Comparison of ENCODE assay signal across 13 mouse cellular contexts in genomic region chr6:88502030-88502970, GRCm38 (mm10). TPM values are rescaled to one million over a fixed set of nuclear protein-coding genes. Genes with fewer than 3 reads are reported as not detected.
DNase-seq lines count a peak whose midpoint lies in the region; ATAC-seq and TF ChIP-seq lines count a peak whose summit lies in the region.
"Had no signal": no experiment of that assay in that cellular context is flagged by ENCODE, and none has a peak within 500 bp of the region (broad histone marks: within the 10 kb centered on the region; RNA-seq: fewer than 3 reads in every experiment).

No protein-coding gene starts in this region.

- ATAC-seq in heart, embryonic 14.5 days (ENCODE audit: insufficient number of reproducible peaks, insufficient read depth, low FRiP score, low read depth), result peak; percentile 32; the same call in 1 of the 2 replicates
- ATAC-seq in liver, embryonic 16.5 days (ENCODE audit: low read depth), result peak; percentile 62

- peak; percentile 91 for DNase-seq in heart, adult 11 months
- DNase-seq in heart, postnatal 36 days, result no peak
- DNase-seq in MEL (ENCODE audit: low read depth, low spot score), result peak; percentile 62
- no peak for DNase-seq in adrenal gland, postnatal 10 days
- no peak for DNase-seq in layer of hippocampus, postnatal 10 days (ENCODE audit: low spot score in 2 of 2)
- DNase-seq in left cerebral cortex, postnatal 36 days (ENCODE audit: low spot score in 2 of 2), result no peak
- DNase-seq: embryo, embryonic 11 days; gastrocnemius, adult 2 months; lung, postnatal 4 days had no signal

- no peaks in the 10 kb centered on the region for H3K79me2 ChIP-seq in MEL (ENCODE audit: control insufficient read depth, insufficient read depth, low read length, poor library complexity)

- H3K27me3 ChIP-seq in MEL (ENCODE audit: control insufficient read depth in 1 of 2, insufficient read depth in 2 of 2, low read length in 2 of 2), result no peaks in the 10 kb centered on the region
- H3K27me3 ChIP-seq in heart, embryonic 14.5 days (ENCODE audit: control insufficient read depth, insufficient read depth, low read length), result no peaks in the 10 kb centered on the region
- no peaks in the 10 kb centered on the region for H3K27me3 ChIP-seq in liver, embryonic 16.5 days (ENCODE audit: control insufficient read depth, insufficient read depth, low read depth, low read length)
- H3K27me3 ChIP-seq: limb, embryonic 15.5 days had no signal

- no peaks in the 10 kb centered on the region for H3K9me3 ChIP-seq in MEL (replicated peaks; ENCODE audit: insufficient read depth, low read length)
- no peaks in the 10 kb centered on the region for H3K9me3 ChIP-seq in heart, embryonic 14.5 days (ENCODE audit: control insufficient read depth, low read length)
- H3K9me3 ChIP-seq in liver, embryonic 16.5 days (replicated peaks; ENCODE audit: control insufficient read depth, low read length), result no peaks in the 10 kb centered on the region
- H3K9me3 ChIP-seq: hindbrain, embryonic 13.5 days; limb, embryonic 15.5 days had no signal

- H3K4me2 ChIP-seq in heart, embryonic 14.5 days (ENCODE audit: low read length), result no peak overlapping the region
- H3K4me2 ChIP-seq in liver, embryonic 16.5 days (ENCODE audit: low read depth, low read length), result peak overlapping the region; percentile 61
- H3K4me2 ChIP-seq: hindbrain, embryonic 13.5 days; limb, embryonic 15.5 days had no signal

- TF ChIP-seq CTCF in MEL (IDR thresholded peaks at IDR 0.05 in 2 of 3, conservative IDR thresholded peaks at IDR 0.05 in 1 of 3; ENCODE audit: control insufficient read depth in 1 of 3, insufficient read depth in 1 of 3, low read depth in 2 of 3, low read length in 3 of 3, poor library complexity in 1 of 3, severe bottlenecking in 1 of 3), result no peak; a peak in 1 of 6 replicates

- peaks cover 11 to 39% of the 10 kb centered on the region in 2 experiments for H3K4me1 ChIP-seq in MEL (ENCODE audit: control insufficient read depth in 1 of 2, insufficient read depth in 2 of 2, low read length in 2 of 2)
- H3K4me1 ChIP-seq in heart, embryonic 14.5 days (ENCODE audit: control insufficient read depth in 2 of 2, insufficient read depth in 2 of 2, low read length in 2 of 2), result peaks cover 4 to 19% of the 10 kb centered on the region in 2 experiments; a peak in 3 of 4 replicates
- H3K4me1 ChIP-seq in liver, embryonic 16.5 days (ENCODE audit: control insufficient read depth, low read depth, low read length), result peaks cover 47% of the 10 kb centered on the region

- peak overlapping the region; percentile 41 for H3K27ac ChIP-seq in MEL (ENCODE audit: control insufficient read depth, low read depth, low read length)
- peak overlapping the region; percentile 36 to 39 for H3K27ac ChIP-seq in heart, embryonic 14.5 days (replicated peaks in 1 of 2; ENCODE audit: control insufficient read depth in 1 of 2, insufficient read depth in 1 of 2, low read depth in 2 of 2, low read length in 2 of 2)
- peak overlapping the region; percentile 96 for H3K27ac ChIP-seq in liver, embryonic 16.5 days (ENCODE audit: low read length)
- H3K27ac ChIP-seq: gastrocnemius, adult 2 months; hindbrain, embryonic 13.5 days; limb, embryonic 15.5 days had no signal

- intact Hi-C loops in heart, postnatal 36 days (cut with DNase I), result loop anchor here (5.0 kb wide), 1 partner anchor 390 kb away; no protein-coding TSS in a partner anchor
- intact Hi-C loops in left cerebral cortex, postnatal 36 days (cut with DNase I), result loop anchor here (5.0 kb wide), 1 partner anchor 390 kb away; no protein-coding TSS in a partner anchor

- H3K36me3 ChIP-seq in MEL (ENCODE audit: control insufficient read depth in 1 of 2, insufficient read depth in 2 of 2, low read length in 2 of 2), result peaks cover 6 to 21% of the 10 kb centered on the region in 2 experiments
- H3K36me3 ChIP-seq in heart, embryonic 14.5 days (ENCODE audit: control insufficient read depth, insufficient read depth, low read length), result peaks cover 57% of the 10 kb centered on the region
- peaks cover 38% of the 10 kb centered on the region for H3K36me3 ChIP-seq in liver, embryonic 16.5 days (ENCODE audit: control insufficient read depth, insufficient read depth)

- TF ChIP-seq EP300 in MEL (IDR thresholded peaks at IDR 0.05; ENCODE audit: low read depth in 1 of 2, low read length in 2 of 2), result peak; percentile 56 to 73; a peak in 3 of 4 replicates

- TF ChIP-seq RAD21 in MEL (IDR thresholded peaks at IDR 0.05; ENCODE audit: low read depth, low read length), result no peak

- TF ChIP-seq POLR2A in MEL (IDR thresholded peaks at IDR 0.05; ENCODE audit: control insufficient read depth in 1 of 2, insufficient read depth in 1 of 2, low read depth in 1 of 2, low read length in 2 of 2, poor library complexity in 1 of 2), result peak in 1 of 2 experiments; percentile 17; a peak in 1 of 4 replicates

- 27% methylated on average over 13 of the region's 13 CpGs for WGBS in heart, embryonic 14.5 days
- 14% methylated on average over 13 of the region's 13 CpGs for WGBS in liver, embryonic 16.5 days (ENCODE audit: insufficient replicate concordance)

- H3K4me3 ChIP-seq in MEL (ENCODE audit: control insufficient read depth in 1 of 2, insufficient read depth in 1 of 2, low read depth in 2 of 2, low read length in 2 of 2), result no peak overlapping the region
- H3K4me3 ChIP-seq in heart, embryonic 14.5 days (ENCODE audit: control insufficient read depth in 1 of 2, insufficient read depth in 1 of 2, low read depth in 1 of 2, low read length in 2 of 2), result no peak overlapping the region
- H3K4me3 ChIP-seq in liver, embryonic 16.5 days (ENCODE audit: low read depth, low read length), result peak overlapping the region; percentile 19; the same call in 1 of the 2 replicates
- H3K4me3 ChIP-seq: gastrocnemius, adult 2 months; hindbrain, embryonic 13.5 days; limb, embryonic 15.5 days had no signal

- no peak overlapping the region for H3K9ac ChIP-seq in MEL (ENCODE audit: control insufficient read depth, low read depth, low read length, poor library complexity, severe bottlenecking)
- no peak overlapping the region for H3K9ac ChIP-seq in heart, embryonic 14.5 days (ENCODE audit: low read length)
- H3K9ac ChIP-seq in liver, embryonic 16.5 days (ENCODE audit: low read depth, low read length), result peak overlapping the region; percentile 48
- H3K9ac ChIP-seq: hindbrain, embryonic 13.5 days; limb, embryonic 15.5 days had no signal

TF ChIP-seq in MEL, 35 proteins besides CTCF, POLR2A, EP300 and RAD21 (continues in another document):
- no peak for TF ChIP-seq JUND (IDR thresholded peaks at IDR 0.05; ENCODE audit: low read depth, low read length)
- TF ChIP-seq NELFE (IDR thresholded peaks at IDR 0.05; ENCODE audit: low read depth, low read length), result no peak
- no peak for TF ChIP-seq SIN3A (IDR thresholded peaks at IDR 0.05; ENCODE audit: low read length)
- TF ChIP-seq KAT2A (conservative IDR thresholded peaks at IDR 0.05; ENCODE audit: low read depth, low read length), result no peak
- peak; percentile 71 for TF ChIP-seq ETS1 (IDR thresholded peaks at IDR 0.05; ENCODE audit: low read depth, low read length)
- TF ChIP-seq CHD1 (IDR thresholded peaks at IDR 0.05; ENCODE audit: low read depth, low read length), result no peak
- no peak for TF ChIP-seq POLR2AphosphoS5 (IDR thresholded peaks at IDR 0.05; ENCODE audit: borderline replicate concordance, low read depth, low read length)
- TF ChIP-seq TCF12 (IDR thresholded peaks at IDR 0.05; ENCODE audit: low read depth, low read length), result peak; percentile 90
- peak; percentile 85 for TF ChIP-seq GATA1 (IDR thresholded peaks at IDR 0.05; ENCODE audit: low read depth, low read length)
- TF ChIP-seq MAZ (IDR thresholded peaks at IDR 0.05; ENCODE audit: low read depth, low read length), result no peak
- peak; percentile 72; the same call in 1 of the 2 replicates for TF ChIP-seq MEF2A (IDR thresholded peaks at IDR 0.05; ENCODE audit: extremely low read depth, insufficient replicate concordance, low read depth, low read length, poor library complexity, severe bottlenecking)
- peak; percentile 75 for TF ChIP-seq POLR2AphosphoS2 (IDR thresholded peaks at IDR 0.05; ENCODE audit: low read length)
- TF ChIP-seq RCOR1 (IDR thresholded peaks at IDR 0.05; ENCODE audit: low read depth, low read length), result 0 out of 2 replicates have a peak, but pooled peaks have one; percentile 3
- no peak for TF ChIP-seq MYC (IDR thresholded peaks at IDR 0.05; ENCODE audit: low read depth, low read length)

RNA-seq across cellular contexts. Expression of gene Sec61a1, which starts 16.4 kb away (rescaled TPM):
- 10 to 100 TPM; 46.7 to 47.7 TPM for total RNA-seq in heart, postnatal 36 days (2021)
- total RNA-seq in MEL (2012; rRNA removed), result 249 and 277 TPM in 2 replicates
- polyA plus RNA-seq in MEL (2012; ENCODE audit: insufficient read depth in 1 of 2, insufficient read length in 2 of 2, low read depth in 1 of 2, low replicate concordance in 2 of 2, missing spikeins in 1 of 2), result 100 to 1,000 TPM; 111 to 161 TPM
- polyA plus RNA-seq in heart, embryonic 14.5 days (2014; fragmentation: Nextera tagmentation; extraction: Ambion mirVana), result 161 and 166 TPM in 2 replicates
- 132 and 138 TPM in 2 replicates for polyA plus RNA-seq in liver, embryonic 16.5 days (2015; fragmentation: Nextera tagmentation; extraction: Ambion mirVana)
- 100 to 1,000 TPM; 150 to 180 TPM for total RNA-seq in adrenal gland, postnatal 10 days (2021)
- total RNA-seq in layer of hippocampus, postnatal 10 days (2021), result 100 to 1,000 TPM; 129 to 138 TPM
- total RNA-seq in left cerebral cortex, postnatal 36 days (2021), result 10 to 100 TPM; 75.3 to 78.8 TPM

RNA-seq across cellular contexts. Expression of gene Ruvbl1, which starts 37.1 kb away (rescaled TPM):
- 10 to 100 TPM; 15.8 to 18.1 TPM for total RNA-seq in heart, postnatal 36 days (2021)
- 232 and 240 TPM in 2 replicates for total RNA-seq in MEL (2012; rRNA removed)
- 100 to 1,000 TPM; 146 to 238 TPM for polyA plus RNA-seq in MEL (2012; ENCODE audit: insufficient read depth in 1 of 2, insufficient read length in 2 of 2, low read depth in 1 of 2, low replicate concordance in 2 of 2, missing spikeins in 1 of 2)
- 68.9 and 72.2 TPM in 2 replicates for polyA plus RNA-seq in heart, embryonic 14.5 days (2014; fragmentation: Nextera tagmentation; extraction: Ambion mirVana)
- 58.1 and 62.3 TPM in 2 replicates for polyA plus RNA-seq in liver, embryonic 16.5 days (2015; fragmentation: Nextera tagmentation; extraction: Ambion mirVana)
- 10 to 100 TPM; 31.4 to 34.8 TPM for total RNA-seq in adrenal gland, postnatal 10 days (2021)
- total RNA-seq in layer of hippocampus, postnatal 10 days (2021), result 10 to 100 TPM; 37.4 to 38.9 TPM
- total RNA-seq in left cerebral cortex, postnatal 36 days (2021), result 10 to 100 TPM; 38.2 to 41.4 TPM

RNA-seq across cellular contexts. Expression of gene Eefsec, which starts 56.0 kb away (rescaled TPM):
- total RNA-seq in heart, postnatal 36 days (2021), result 1 to 10 TPM; 6.6 to 8.7 TPM
- total RNA-seq in MEL (2012; rRNA removed), result 26.2 and 27.5 TPM in 2 replicates
- 100 to 1,000 TPM in 1 of 2 experiments, 10 to 100 TPM in 1; 40.7 to 378 TPM for polyA plus RNA-seq in MEL (2012; ENCODE audit: insufficient read depth in 1 of 2, insufficient read length in 2 of 2, low read depth in 1 of 2, low replicate concordance in 2 of 2, missing spikeins in 1 of 2)
- polyA plus RNA-seq in heart, embryonic 14.5 days (2014; fragmentation: Nextera tagmentation; extraction: Ambion mirVana), result 19.2 and 19.7 TPM in 2 replicates
- polyA plus RNA-seq in liver, embryonic 16.5 days (2015; fragmentation: Nextera tagmentation; extraction: Ambion mirVana), result 15.3 and 15.6 TPM in 2 replicates
- 10 to 100 TPM; 14.8 to 18.0 TPM for total RNA-seq in adrenal gland, postnatal 10 days (2021)
- total RNA-seq in layer of hippocampus, postnatal 10 days (2021), result 10 to 100 TPM; 24.6 to 25.1 TPM
- 10 to 100 TPM; 20.8 to 22.2 TPM for total RNA-seq in left cerebral cortex, postnatal 36 days (2021)

Comparison
In these comparisons a context has a peak if more than half of its experiments do, and no peak if none do; other contexts are left out.
1. DNase-seq: peak in heart, adult 11 months (single experiment) and MEL (single experiment); none in heart, postnatal 36 days (0 of 2), adrenal gland, postnatal 10 days (single experiment), layer of hippocampus, postnatal 10 days (0 of 2) and left cerebral cortex, postnatal 36 days (0 of 2).
2. H3K27ac ChIP-seq: peak in every context shown above with its lines; median percentile 96 in liver, embryonic 16.5 days; 41 in MEL; 38 in heart, embryonic 14.5 days.